Mouse (Mus musculus) spleen, adult 2 months (tissue): ENCODE measurements around the gene Taar3.

Experiments
- CTCF ChIP-seq: fragments of 200-500 bp; IDR thresholded peaks from 2 replicates; pipeline ENCODE4 v1.5.1; 2011; ENCODE audit warnings: mild to moderate bottlenecking, inconsistent platforms; ENCODE audit not compliant: insufficient read depth, insufficient read length, insufficient replicate concordance; ENCODE audit errors: extremely low read depth
- POLR2A ChIP-seq: fragments of 200-500 bp; IDR thresholded peaks from 2 replicates; pipeline ENCODE4 v1.6.1; 2011; ENCODE audit warnings: low read depth, low read length, inconsistent platforms

DNA sequence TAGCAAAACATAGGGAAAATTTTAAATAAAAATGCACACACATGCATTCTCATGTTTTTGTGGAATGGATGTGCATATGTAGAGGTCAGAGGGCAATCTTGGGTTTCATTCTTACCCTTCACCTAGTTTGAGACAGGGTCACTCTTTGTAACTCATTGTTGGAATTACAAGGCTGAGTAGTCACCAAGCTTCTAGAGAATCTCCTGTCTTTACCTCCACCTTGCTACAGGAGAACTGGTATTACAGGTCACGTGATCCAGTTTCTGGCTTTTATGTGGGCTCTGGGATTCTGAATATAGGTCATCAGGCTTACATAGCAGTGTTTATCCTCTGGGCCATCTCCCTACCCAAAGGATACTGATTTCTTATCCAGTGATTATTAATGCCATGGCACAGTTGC, 43.7 kb upstream of the Taar3 start:
- no peak for TF ChIP-seq CTCF
- no peak for TF ChIP-seq POLR2A
